Mouse (Mus musculus) forebrain, embryonic 10.5 days (tissue): ENCODE results near the gene Magi1. TPM values are rescaled to one million over a fixed set of nuclear protein-coding genes. Genes with fewer than 3 reads are reported as not detected.

Experiments
- DNase-seq: peaks from one replicate; pipeline ENCODE4 v3.0.0-alpha.2; 2017; ENCODE audit warnings: low spot score; ENCODE audit errors: extremely low spot score
- H3K27ac ChIP-seq: fragments of 300-500 bp; sonication (generic); 2 replicates; pipeline ENCODE4 v1.5.1; 2016; ENCODE audit warnings: mild to moderate bottlenecking
- H3K27me3 ChIP-seq: fragments of 300-500 bp; sonication (generic); 2 replicates; pipeline ENCODE4 v1.6.1; 2016; ENCODE audit warnings: mild to moderate bottlenecking; ENCODE audit not compliant: poor library complexity, severe bottlenecking
- H3K36me3 ChIP-seq: fragments of 300-500 bp; sonication (generic); replicated peaks from 2 replicates; pipeline ENCODE4 v1.6.1; 2016; ENCODE audit warnings: mild to moderate bottlenecking, moderate library complexity
- H3K4me1 ChIP-seq: fragments of 300-500 bp; sonication (generic); 2 replicates; pipeline ENCODE4 v1.6.1; 2016
- H3K4me3 ChIP-seq: fragments of 300-500 bp; sonication (generic); 2 replicates; pipeline ENCODE4 v1.5.1; 2016; ENCODE audit warnings: mild to moderate bottlenecking, moderate library complexity
- H3K9me3 ChIP-seq: fragments of 300-500 bp; sonication (generic); 2 replicates; pipeline ENCODE4 v1.6.1; 2016; ENCODE audit warnings: mild to moderate bottlenecking, moderate library complexity
- WGBS: fragments of 180-500 bp; shearing (Covaris S2); methylation state at CpG from one replicate; pipeline ENCODE4 v1.1.7; 2016; 5-methylcytosine and 5-hydroxymethylcytosine counted together
- polyA plus RNA-seq: library from polyadenylated mRNA; unstranded; fragments of >200 nt; fragmentation: Nextera tagmentation; extraction: Ambion mirVana; gene quantifications from 2 replicates; pipeline ENCODE4 v1.2.1, GENCODE M21; 2016

Magi1 gene
- polyA plus RNA-seq, 1 experiment from 2014 or later = 31.0 TPM

GRCm38 (mm10) chr6:94159256-94159655, 124.5 kb downstream of the Magi1 start:
- no peak overlapping the region for H3K4me3 ChIP-seq
- no peak overlapping the region for H3K27ac ChIP-seq
- H3K36me3 ChIP-seq = no peaks in the 10 kb centered on the region
- no peaks in the 10 kb centered on the region for H3K27me3 ChIP-seq
- H3K4me1 ChIP-seq = peaks cover 36% of the 10 kb centered on the region
- DNase-seq = no peak
- 70% methylated on average over 2 of the region's 2 CpGs for WGBS
- no peaks in the 10 kb centered on the region for H3K9me3 ChIP-seq

GRCm38 (mm10) chr6:94158119-94158848, 125.4 kb downstream of the Magi1 start:
- H3K9me3 ChIP-seq = no peaks in the 10 kb centered on the region
- H3K36me3 ChIP-seq = no peaks in the 10 kb centered on the region
- no peak for DNase-seq
- H3K27ac ChIP-seq = no peak overlapping the region
- H3K4me3 ChIP-seq = no peak overlapping the region
- H3K27me3 ChIP-seq = no peaks in the 10 kb centered on the region
- WGBS = 89% methylated on average over 3 of the region's 3 CpGs
- H3K4me1 ChIP-seq = peaks cover 27% of the 10 kb centered on the region

- Histone ChIP-seq H3K27me3 (no peaks in the 10 kb centered on the region), H3K36me3 (no peaks in the 10 kb centered on the region), H3K27ac (no peak overlapping the region), H3K4me1 (peaks cover 27% of the 10 kb centered on the region), H3K9me3 (no peaks in the 10 kb centered on the region), H3K4me3 (no peak overlapping the region)
- DNase-seq = no peak
- 73% methylated on average over 4 of the region's 4 CpGs for WGBS
These were observed 127.7 kb downstream of the Magi1 start for GRCm38 (mm10) chr6:94155996-94156395.

GRCm38 (mm10) chr6:94154854-94155601, 128.7 kb downstream of the Magi1 start:
- H3K36me3 ChIP-seq = no peaks in the 10 kb centered on the region
- H3K27me3 ChIP-seq = no peaks in the 10 kb centered on the region
- peaks cover 33% of the 10 kb centered on the region for H3K4me1 ChIP-seq
- no peak overlapping the region for H3K27ac ChIP-seq
- H3K9me3 ChIP-seq = no peaks in the 10 kb centered on the region
- 88% methylated on average over 3 of the region's 3 CpGs for WGBS
- DNase-seq = no peak
- H3K4me3 ChIP-seq = no peak overlapping the region

GRCm38 (mm10) chr6:94152881-94153280, 130.8 kb downstream of the Magi1 start:
- H3K27ac ChIP-seq = no peak overlapping the region
- WGBS = 82% methylated on average over 9 of the region's 9 CpGs

GRCm38 (mm10) chr6:94150876-94151275, 132.8 kb downstream of the Magi1 start:
- Histone ChIP-seq H3K4me1 (peaks cover 55% of the 10 kb centered on the region), H3K27me3 (no peaks in the 10 kb centered on the region), H3K27ac (no peak overlapping the region), H3K9me3 (no peaks in the 10 kb centered on the region), H3K36me3 (no peaks in the 10 kb centered on the region), H3K4me3 (no peak overlapping the region)
- WGBS = 55% methylated on average over 4 of the region's 4 CpGs
- no peak for DNase-seq

More at GRCm38 (mm10) chr6:94152881-94153280, 130.8 kb downstream of the Magi1 start:
- Histone ChIP-seq H3K4me1 (peaks cover 42% of the 10 kb centered on the region), H3K36me3 (no peaks in the 10 kb centered on the region), H3K4me3 (no peak overlapping the region), H3K9me3 (no peaks in the 10 kb centered on the region), H3K27me3 (no peaks in the 10 kb centered on the region)
- DNase-seq = no peak

- 85% methylated on average over 2 of the region's 2 CpGs for WGBS
- Histone ChIP-seq H3K36me3 (no peaks in the 10 kb centered on the region), H3K27ac (no peak overlapping the region), H3K4me3 (no peak overlapping the region), H3K27me3 (no peaks in the 10 kb centered on the region), H3K9me3 (no peaks in the 10 kb centered on the region), H3K4me1 (peaks cover 56% of the 10 kb centered on the region)
- no peak for DNase-seq
These were observed 133.9 kb downstream of the Magi1 start for GRCm38 (mm10) chr6:94149800-94150199.

- 87% methylated on average over 1 of the region's 1 CpGs for WGBS
- Histone ChIP-seq H3K4me1 (peaks cover 56% of the 10 kb centered on the region), H3K9me3 (0 out of 2 replicates have a peak, but pooled peaks cover 3% of the 10 kb centered on the region), H3K27ac (no peak overlapping the region), H3K27me3 (no peaks in the 10 kb centered on the region), H3K36me3 (no peaks in the 10 kb centered on the region), H3K4me3 (no peak overlapping the region)
- no peak for DNase-seq
These were observed 137.6 kb downstream of the Magi1 start for GRCm38 (mm10) chr6:94146206-94146493.

GRCm38 (mm10) chr6:94145430-94146205, 138.1 kb downstream of the Magi1 start:
- no peak overlapping the region for H3K27ac ChIP-seq
- WGBS = 96% methylated on average over 8 of the region's 8 CpGs
- no peak overlapping the region for H3K4me3 ChIP-seq
- DNase-seq = no peak
- no peaks in the 10 kb centered on the region for H3K36me3 ChIP-seq
- H3K27me3 ChIP-seq = no peaks in the 10 kb centered on the region
- H3K9me3 ChIP-seq = 0 out of 2 replicates have a peak, but pooled peaks cover 3% of the 10 kb centered on the region
- peaks cover 54% of the 10 kb centered on the region for H3K4me1 ChIP-seq

GRCm38 (mm10) chr6:94142493-94142892, 141.2 kb downstream of the Magi1 start:
- 0 out of 2 replicates have a peak, but pooled peaks cover 3% of the 10 kb centered on the region for H3K9me3 ChIP-seq
- no peak overlapping the region for H3K27ac ChIP-seq
- no peaks in the 10 kb centered on the region for H3K27me3 ChIP-seq
- H3K4me3 ChIP-seq = no peak overlapping the region
- H3K36me3 ChIP-seq = no peaks in the 10 kb centered on the region
- peaks cover 36% of the 10 kb centered on the region for H3K4me1 ChIP-seq
- WGBS = 95% methylated on average over 2 of the region's 2 CpGs
- no peak for DNase-seq

GRCm38 (mm10) chr6:94141496-94141895, 142.2 kb downstream of the Magi1 start:
- H3K27ac ChIP-seq = no peak overlapping the region
- WGBS = 81% methylated on average over 2 of the region's 2 CpGs
- H3K36me3 ChIP-seq = no peaks in the 10 kb centered on the region
- H3K4me1 ChIP-seq = peaks cover 34% of the 10 kb centered on the region
- no peak overlapping the region for H3K4me3 ChIP-seq
- no peaks in the 10 kb centered on the region for H3K27me3 ChIP-seq
- DNase-seq = no peak
- 0 out of 2 replicates have a peak, but pooled peaks cover 3% of the 10 kb centered on the region for H3K9me3 ChIP-seq

GRCm38 (mm10) chr6:94139952-94140414, 143.7 kb downstream of the Magi1 start:
- Histone ChIP-seq H3K27me3 (no peaks in the 10 kb centered on the region), H3K4me1 (peaks cover 36% of the 10 kb centered on the region), H3K36me3 (no peaks in the 10 kb centered on the region), H3K4me3 (no peak overlapping the region), H3K27ac (no peak overlapping the region), H3K9me3 (0 out of 2 replicates have a peak, but pooled peaks cover 3% of the 10 kb centered on the region)
- WGBS = 90% methylated on average over 3 of the region's 3 CpGs
- no peak for DNase-seq
